Mouse (Mus musculus) heart, embryonic 10.5 days (tissue): ENCODE results near the gene Psmg1. TPM values are rescaled to one million over a fixed set of nuclear protein-coding genes. Genes with fewer than 3 reads are reported as not detected.
"Not testable (repeated sequence)": the region's sequence is repeated elsewhere in the genome, so short reads cannot be mapped to it uniquely, and the experiment has no call there.

ENCODE experiments used
- DNase-seq: peaks from one replicate; pipeline ENCODE4 v3.0.0-alpha.2; 2017; ENCODE audit warnings: low spot score
- H3K27ac ChIP-seq: fragments of 300-500 bp; sonication (generic); 2 replicates; pipeline ENCODE4 v1.5.1; 2016; ENCODE audit warnings: mild to moderate bottlenecking
- H3K27me3 ChIP-seq: fragments of 300-500 bp; sonication (generic); 2 replicates; pipeline ENCODE4 v1.6.1; 2016; ENCODE audit warnings: mild to moderate bottlenecking; ENCODE audit not compliant: poor library complexity, insufficient read depth, severe bottlenecking
- H3K36me3 ChIP-seq: fragments of 300-500 bp; sonication (generic); 2 replicates; pipeline ENCODE4 v1.6.1; 2016; ENCODE audit warnings: mild to moderate bottlenecking, moderate library complexity
- H3K4me1 ChIP-seq: fragments of 300-500 bp; sonication (generic); 2 replicates; pipeline ENCODE4 v1.6.1; 2016; ENCODE audit warnings: mild to moderate bottlenecking
- H3K4me3 ChIP-seq: fragments of 300-500 bp; sonication (generic); 2 replicates; pipeline ENCODE4 v1.5.1; 2016; ENCODE audit warnings: mild to moderate bottlenecking, moderate library complexity
- H3K9me3 ChIP-seq: fragments of 300-500 bp; sonication (generic); 2 replicates; pipeline ENCODE4 v1.6.1; 2016; ENCODE audit warnings: mild to moderate bottlenecking, moderate library complexity
- WGBS: fragments of 180-500 bp; shearing (Covaris S2); methylation state at CpG from one replicate; pipeline ENCODE4 v1.1.7; 2016; 5-methylcytosine and 5-hydroxymethylcytosine counted together
- polyA plus RNA-seq: library from polyadenylated mRNA; unstranded; fragments of >200 nt; fragmentation: Nextera tagmentation; extraction: Ambion mirVana; gene quantifications from 2 replicates; pipeline ENCODE4 v1.2.1, GENCODE M21; 2016

Gene Psmg1
- polyA plus RNA-seq, 1 experiment from 2014 or later: 122 TPM

DNA sequence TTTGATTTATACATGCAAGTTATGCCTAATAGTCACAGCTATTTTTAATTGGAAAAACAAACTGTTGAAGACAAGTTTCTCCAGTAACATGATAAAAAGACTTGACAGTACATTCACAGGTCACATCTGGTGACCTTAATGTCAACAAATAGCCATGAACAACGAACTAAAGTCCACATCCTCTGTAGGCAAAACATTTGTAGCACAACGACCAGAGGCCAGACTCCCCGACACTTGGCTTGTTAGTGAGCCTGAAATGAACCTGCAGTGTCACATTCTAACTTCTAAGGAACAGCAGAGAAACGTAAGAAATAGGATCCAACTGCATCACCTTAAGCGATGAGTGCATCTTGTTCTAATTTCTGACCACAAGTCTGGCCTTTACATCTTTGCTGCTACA is 1.8 kb upstream of the Psmg1 start:
- Histone ChIP-seq H3K4me3 (no peak overlapping the region), H3K9me3 (no peaks in the 10 kb centered on the region)

DNA sequence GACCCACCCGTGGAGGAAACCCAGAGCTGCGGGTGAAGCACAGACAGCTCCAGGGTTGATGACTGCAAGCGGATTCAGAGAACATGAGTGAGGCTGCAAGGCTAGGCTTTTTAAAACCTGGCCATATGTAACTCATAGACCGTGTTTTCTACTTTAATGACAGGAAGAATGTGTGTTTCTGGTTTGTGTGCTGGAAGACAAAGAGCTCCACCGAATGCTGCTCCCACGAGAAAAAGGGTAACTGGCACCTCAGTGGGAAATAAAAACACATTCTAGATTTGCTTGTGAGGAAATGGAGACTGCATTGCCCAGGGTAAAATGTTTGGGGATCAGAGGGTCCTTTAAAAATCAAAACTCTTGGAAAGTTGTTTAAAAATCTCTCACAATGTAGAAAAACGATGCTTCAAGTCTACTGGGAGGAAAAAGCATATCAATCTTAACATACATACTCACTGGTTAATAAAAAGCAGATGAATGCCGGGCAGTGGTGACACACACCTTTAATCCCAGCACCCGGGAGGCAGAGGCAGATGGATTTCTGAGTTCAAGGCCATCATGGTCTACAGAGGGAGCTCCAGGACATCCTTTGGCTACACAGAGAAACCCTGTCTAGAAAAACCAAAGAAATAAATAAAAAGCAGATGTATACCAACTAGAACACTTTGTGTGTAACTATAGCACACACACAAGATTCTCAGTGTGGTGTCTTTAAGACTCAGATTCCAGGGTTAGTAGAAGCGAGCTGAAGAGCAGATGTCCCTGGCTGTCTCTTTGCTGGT is 551 bp upstream of the Psmg1 start:
- WGBS: 12% methylated on average over 10 of the region's 10 CpGs

More for the DNA sequence above, 1.8 kb upstream of the Psmg1 start:
- H3K27me3 ChIP-seq: no peaks in the 10 kb centered on the region
- WGBS: 76% methylated on average over 5 of the region's 5 CpGs
- no peak overlapping the region for H3K27ac ChIP-seq
- peaks cover 8% of the 10 kb centered on the region for H3K4me1 ChIP-seq
- H3K36me3 ChIP-seq: peaks cover 41% of the 10 kb centered on the region
- DNase-seq: no peak

DNA sequence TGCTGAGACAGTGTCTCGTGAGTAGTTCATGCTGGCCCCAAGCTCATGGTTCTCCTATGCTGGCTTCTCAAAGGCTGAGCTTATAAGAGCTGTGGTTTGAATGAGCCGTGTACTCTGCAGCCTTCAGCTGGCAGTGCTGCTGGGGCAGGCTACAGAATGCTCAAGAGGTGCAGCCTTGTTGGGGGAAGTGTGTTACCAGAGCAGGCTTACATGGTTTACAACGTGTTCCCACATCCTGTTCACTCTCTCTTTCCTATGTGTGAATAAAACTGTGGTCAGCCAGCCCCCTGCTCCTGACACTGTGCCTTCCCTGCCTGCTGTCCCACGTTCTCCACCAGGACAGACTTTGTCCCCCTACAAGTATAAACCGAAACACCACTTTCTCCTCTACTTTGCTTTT is 5.8 kb downstream of the Psmg1 start:
- WGBS: 87% methylated on average over 5 of the region's 5 CpGs

More for the DNA sequence above, 551 bp upstream of the Psmg1 start:
- H3K4me3 ChIP-seq: peak overlapping the region; percentile 80
- no peaks in the 10 kb centered on the region for H3K27me3 ChIP-seq
- H3K36me3 ChIP-seq: peaks cover 40% of the 10 kb centered on the region
- H3K4me1 ChIP-seq: peaks cover 8% of the 10 kb centered on the region
- no peaks in the 10 kb centered on the region for H3K9me3 ChIP-seq
- no peak for DNase-seq
- peak overlapping the region; percentile 91 for H3K27ac ChIP-seq

DNA sequence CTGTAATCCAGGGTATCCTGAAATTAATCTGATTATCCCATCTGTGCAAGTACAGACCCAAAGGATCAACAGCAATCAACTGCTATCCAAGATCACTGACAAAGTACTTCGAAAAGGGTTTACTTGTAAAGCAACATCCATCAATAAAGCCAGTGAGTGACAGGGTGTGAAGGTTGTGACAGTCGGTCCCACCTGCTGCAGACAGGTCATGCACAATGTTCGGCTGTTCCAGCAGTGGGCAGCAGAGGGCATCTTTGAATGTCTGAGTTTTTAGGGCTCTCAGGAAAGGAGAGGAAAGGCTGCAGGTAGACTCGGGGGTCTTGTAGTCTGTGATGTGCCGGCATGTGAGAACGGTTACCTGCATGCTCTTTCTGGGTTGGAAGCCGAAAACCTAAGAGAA is 7.2 kb downstream of the Psmg1 start:
- H3K27me3 ChIP-seq: no peaks in the 10 kb centered on the region
- H3K27ac ChIP-seq: no peak overlapping the region
- WGBS: 84% methylated on average over 7 of the region's 7 CpGs
- DNase-seq: no peak
- no peak overlapping the region for H3K4me3 ChIP-seq
- no peaks in the 10 kb centered on the region for H3K4me1 ChIP-seq
- H3K36me3 ChIP-seq: peaks cover 63% of the 10 kb centered on the region
- no peaks in the 10 kb centered on the region for H3K9me3 ChIP-seq

More for the DNA sequence above, 5.8 kb downstream of the Psmg1 start:
- Histone ChIP-seq H3K4me1 (peaks cover 2% of the 10 kb centered on the region; the same call in 1 of the 2 replicates), H3K4me3 (no peak overlapping the region), H3K27ac (no peak overlapping the region), H3K27me3 (no peaks in the 10 kb centered on the region), H3K36me3 (peaks cover 58% of the 10 kb centered on the region), H3K9me3 (no peaks in the 10 kb centered on the region)
- no peak for DNase-seq

DNA sequence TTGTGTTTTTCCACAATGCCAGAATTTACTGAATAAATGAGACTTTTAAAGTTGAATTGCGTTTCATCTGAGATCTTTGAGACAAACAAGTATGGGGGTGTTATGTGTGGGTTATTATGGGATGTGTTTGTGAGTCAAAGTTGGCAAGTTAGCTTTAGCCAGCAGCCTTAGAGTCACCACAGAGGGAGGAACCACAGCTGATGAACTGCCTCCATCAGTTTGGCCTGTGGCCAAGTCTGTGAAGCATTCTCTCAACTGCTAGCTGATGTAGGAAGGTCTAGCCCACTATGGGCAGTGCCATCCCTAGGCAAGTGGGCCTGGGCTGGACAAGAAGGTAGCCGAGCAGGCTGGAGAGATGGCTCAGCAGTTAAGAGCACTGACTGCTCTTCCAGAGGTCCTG is 19.9 kb downstream of the Psmg1 start:
- H3K4me1 ChIP-seq: peaks cover 6% of the 10 kb centered on the region; the same call in 1 of the 2 replicates
- no peak for DNase-seq
- 85% methylated on average over 2 of the region's 2 CpGs for WGBS
- H3K27ac ChIP-seq: no peak overlapping the region
- H3K9me3 ChIP-seq: no peaks in the 10 kb centered on the region
- no peaks in the 10 kb centered on the region for H3K27me3 ChIP-seq
- H3K36me3 ChIP-seq: no peaks in the 10 kb centered on the region
- H3K4me3 ChIP-seq: no peak overlapping the region

DNA sequence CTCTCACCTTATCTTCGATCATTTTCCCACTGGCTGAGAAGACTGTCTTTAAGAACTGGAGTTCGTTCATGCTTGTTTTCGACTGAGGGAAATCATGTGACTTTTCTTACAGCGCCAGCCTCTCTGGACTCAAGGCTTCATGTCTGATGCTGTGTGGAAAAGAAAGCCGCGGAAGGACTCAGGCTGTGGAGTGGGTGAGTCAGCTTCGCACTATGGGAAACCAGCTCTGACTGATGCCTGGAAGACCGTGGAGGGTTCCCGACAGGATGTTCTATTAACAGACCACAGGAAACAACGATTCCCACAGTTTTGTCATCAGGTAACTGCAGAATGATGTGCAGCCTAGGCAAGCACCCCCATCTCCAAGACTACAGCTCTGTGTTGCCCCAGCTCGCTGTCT is 23.3 kb downstream of the Psmg1 start:
- DNase-seq: no peak
- Histone ChIP-seq H3K4me3 (no peak overlapping the region), H3K36me3 (no peaks in the 10 kb centered on the region), H3K27me3 (no peaks in the 10 kb centered on the region), H3K4me1 (peaks cover 14% of the 10 kb centered on the region), H3K9me3 (no peaks in the 10 kb centered on the region), H3K27ac (no peak overlapping the region)
- 71% methylated on average over 11 of the region's 11 CpGs for WGBS

DNA sequence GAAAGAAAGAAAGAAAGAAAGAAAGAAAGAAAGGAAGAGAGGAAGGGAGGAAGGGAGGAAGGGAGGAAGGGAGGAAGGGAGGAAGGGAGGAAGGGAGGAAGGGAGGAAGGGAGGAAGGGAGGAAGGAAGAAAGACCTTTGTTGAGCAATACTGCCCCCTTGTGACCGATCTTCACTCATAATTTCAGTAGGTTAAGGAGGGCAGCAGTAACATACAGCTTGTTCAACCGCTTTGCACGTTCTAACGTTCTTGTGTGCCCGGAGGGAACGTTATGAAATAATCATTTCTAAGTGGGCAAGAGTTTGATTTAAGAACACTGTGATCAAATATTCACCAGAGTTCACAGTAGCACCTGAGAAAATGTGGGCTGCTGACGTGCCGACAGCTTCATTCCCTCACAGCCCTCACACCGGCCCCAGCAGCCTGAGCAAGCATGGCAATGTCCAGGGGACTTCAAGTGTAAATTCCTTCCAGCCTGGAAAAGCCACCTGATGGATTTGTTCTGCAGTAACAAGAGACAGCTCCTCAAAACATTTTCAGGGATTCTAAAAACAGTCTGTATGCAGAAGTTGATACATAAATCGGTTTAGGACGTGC is 26.2 kb downstream of the Psmg1 start:
- WGBS: 45% methylated on average over 11 of the region's 11 CpGs
- peak; percentile 71 for DNase-seq
- no peak overlapping the region for H3K27ac ChIP-seq
- no peaks in the 10 kb centered on the region for H3K36me3 ChIP-seq
- H3K4me1 ChIP-seq: peaks cover 14% of the 10 kb centered on the region
- no peaks in the 10 kb centered on the region for H3K27me3 ChIP-seq
- H3K4me3 ChIP-seq: no peak overlapping the region
- no peaks in the 10 kb centered on the region for H3K9me3 ChIP-seq

GRCm38 (mm10) chr16:95961484-95961883 is 29.3 kb downstream of the Psmg1 start:
- DNase-seq, H3K4me1 ChIP-seq, H3K27ac ChIP-seq, H3K9me3 ChIP-seq, H3K36me3 ChIP-seq, H3K4me3 ChIP-seq, H3K27me3 ChIP-seq: not testable (repeated sequence)
- 71% methylated on average over 1 of the region's 1 CpGs for WGBS

DNA sequence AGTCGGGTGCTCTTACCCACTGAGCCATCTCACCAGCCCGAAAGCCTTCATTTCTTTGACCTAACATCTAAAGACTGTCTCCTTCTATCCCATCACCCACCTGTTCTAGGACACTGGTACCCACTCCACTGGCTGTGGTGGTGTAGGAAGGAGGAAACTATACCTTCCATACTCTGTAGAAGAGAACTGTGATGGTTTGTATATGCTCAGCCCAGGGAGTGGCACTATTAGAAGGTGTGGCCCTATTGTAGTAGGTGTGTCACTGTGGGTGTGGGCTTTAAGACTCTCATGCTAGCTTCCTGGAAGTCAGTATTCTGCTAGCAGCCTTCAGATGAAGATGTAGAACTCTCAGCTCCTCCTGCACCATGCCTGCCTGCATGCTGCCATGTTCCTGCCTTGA is 30.1 kb downstream of the Psmg1 start:
- H3K9me3 ChIP-seq, H3K4me1 ChIP-seq, H3K27me3 ChIP-seq, H3K27ac ChIP-seq, H3K36me3 ChIP-seq, H3K4me3 ChIP-seq, DNase-seq: not testable (repeated sequence)
- 89% methylated on average over 2 of the region's 2 CpGs for WGBS

DNA sequence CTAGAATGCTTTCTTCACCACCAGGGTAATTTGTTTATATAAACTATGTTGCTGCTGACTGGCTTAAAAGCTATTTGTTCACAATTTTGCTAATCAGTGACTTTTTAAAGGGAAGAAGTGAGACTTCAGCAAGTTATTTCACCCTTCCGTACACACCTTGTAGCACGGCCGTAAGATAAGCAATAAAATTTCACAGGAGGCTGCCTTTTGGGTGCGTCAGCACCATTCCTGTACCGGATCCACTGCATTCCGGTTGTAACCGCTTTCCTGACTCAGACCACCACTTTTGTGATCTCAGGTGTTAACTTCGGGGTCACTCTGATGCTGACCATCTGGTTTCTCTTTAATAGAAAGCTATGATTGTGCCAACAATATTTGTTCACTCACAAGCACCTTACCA is 32.7 kb downstream of the Psmg1 start:
- WGBS: 84% methylated on average over 8 of the region's 8 CpGs
- Histone ChIP-seq H3K36me3 (no peaks in the 10 kb centered on the region), H3K4me3 (no peak overlapping the region), H3K4me1 (peaks cover 6% of the 10 kb centered on the region; the same call in 1 of the 2 replicates), H3K9me3 (no peaks in the 10 kb centered on the region), H3K27ac (no peak overlapping the region), H3K27me3 (no peaks in the 10 kb centered on the region)
- DNase-seq: no peak

DNA sequence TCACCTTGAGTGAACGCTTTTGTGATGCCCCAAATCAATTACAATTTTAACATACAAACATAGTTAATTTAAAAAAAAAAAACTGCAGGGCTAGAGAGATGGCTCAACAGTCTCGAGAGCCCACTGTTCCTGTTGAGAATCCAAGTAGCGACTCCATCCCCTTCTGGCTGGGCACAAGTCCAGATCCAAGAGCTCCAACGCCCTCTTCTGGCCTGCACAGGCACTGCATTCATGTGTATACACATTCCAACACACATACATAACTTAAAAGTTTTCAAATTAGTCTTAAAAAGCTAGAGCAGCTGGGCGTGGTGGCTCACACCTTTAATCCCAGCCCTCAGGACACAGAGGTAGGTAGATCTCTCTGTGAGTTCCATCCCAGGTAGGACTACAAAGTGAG is 34.1 kb downstream of the Psmg1 start:
- no peak for DNase-seq
- WGBS: 62% methylated on average over 5 of the region's 5 CpGs

GRCm38 (mm10) chr16:95955716-95956346 is 34.9 kb downstream of the Psmg1 start:
- 79% methylated on average over 5 of the region's 5 CpGs for WGBS

More for the DNA sequence above, 34.1 kb downstream of the Psmg1 start:
- Histone ChIP-seq H3K4me1 (no peaks in the 10 kb centered on the region), H3K9me3 (no peaks in the 10 kb centered on the region), H3K27ac (no peak overlapping the region), H3K4me3 (no peak overlapping the region), H3K27me3 (no peaks in the 10 kb centered on the region), H3K36me3 (no peaks in the 10 kb centered on the region)

GRCm38 (mm10) chr16:95954341-95954740 is 36.4 kb downstream of the Psmg1 start:
- H3K27ac ChIP-seq: no peak overlapping the region
- 73% methylated on average over 3 of the region's 3 CpGs for whole genome bisulfite sequencing
- no peaks in the 10 kb centered on the region for H3K36me3 ChIP-seq
- no peaks in the 10 kb centered on the region for H3K9me3 ChIP-seq
- no peaks in the 10 kb centered on the region for H3K4me1 ChIP-seq
- H3K4me3 ChIP-seq: no peak overlapping the region
- no peaks in the 10 kb centered on the region for H3K27me3 ChIP-seq
- DNase-seq: no peak

More at GRCm38 (mm10) chr16:95955716-95956346, 34.9 kb downstream of the Psmg1 start:
- no peaks in the 10 kb centered on the region for H3K27me3 ChIP-seq
- no peak overlapping the region for H3K4me3 ChIP-seq
- H3K36me3 ChIP-seq: no peaks in the 10 kb centered on the region
- H3K4me1 ChIP-seq: no peaks in the 10 kb centered on the region
- no peak for DNase-seq
- no peaks in the 10 kb centered on the region for H3K9me3 ChIP-seq
- no peak overlapping the region for H3K27ac ChIP-seq
